Mouse (Mus musculus) embryo, embryonic 9.5 days (tissue): Measurements from ENCODE around the gene Pde1a.

Source experiments
- DNase-seq: peaks from one replicate; pipeline ENCODE4 v3.0.0-alpha.2; 2017; ENCODE audit errors: extremely low spot score

Pde1a gene

GRCm38 (mm10) chr2:80128861-80129698 lies at the start of gene Pde1a:
Gene Pde1a, minus strand, starts transcription at chr2:80129458.
- DNase-seq = peak; percentile 43

- DNase-seq = no peak
Measured at GRCm38 (mm10) chr2:80178608-80179280, 49.5 kb upstream of the Pde1a start.

GRCm38 (mm10) chr2:80178154-80178553 lies 48.9 kb upstream of the Pde1a start:
- DNase-seq = no peak

GRCm38 (mm10) chr2:80168103-80168502 lies 38.8 kb upstream of the Pde1a start:
- no peak for DNase-seq

GRCm38 (mm10) chr2:80158784-80159183 lies 29.5 kb upstream of the Pde1a start:
- no peak for DNase-seq

GRCm38 (mm10) chr2:80158196-80158595 lies 28.9 kb upstream of the Pde1a start:
- DNase-seq = no peak

- DNase-seq = no peak
Measured at GRCm38 (mm10) chr2:80150019-80150418, 20.8 kb upstream of the Pde1a start.

GRCm38 (mm10) chr2:80149332-80149731 lies 20.1 kb upstream of the Pde1a start:
- DNase-seq = no peak

GRCm38 (mm10) chr2:80135076-80135475 lies 5.8 kb upstream of the Pde1a start:
- DNase-seq = no peak

GRCm38 (mm10) chr2:80132677-80133076 lies 3.4 kb upstream of the Pde1a start:
- no peak for DNase-seq

- no peak for DNase-seq
Measured at GRCm38 (mm10) chr2:80126663-80127062, 2.6 kb downstream of the Pde1a start.

GRCm38 (mm10) chr2:80086891-80087290 lies 42.4 kb downstream of the Pde1a start:
- no peak for DNase-seq

GRCm38 (mm10) chr2:80080090-80080821 lies 49.0 kb downstream of the Pde1a start:
- DNase-seq = no peak

- no peak for DNase-seq
Measured at GRCm38 (mm10) chr2:80079618-80080017, 49.6 kb downstream of the Pde1a start.

GRCm38 (mm10) chr2:80076323-80076722 lies 52.9 kb downstream of the Pde1a start:
- DNase-seq = no peak

GRCm38 (mm10) chr2:80074531-80074930 lies 54.7 kb downstream of the Pde1a start:
- DNase-seq = no peak

- DNase-seq = no peak
Measured at GRCm38 (mm10) chr2:80074046-80074445, 55.2 kb downstream of the Pde1a start.

- DNase-seq = no peak
Measured at GRCm38 (mm10) chr2:80073426-80073825, 55.8 kb downstream of the Pde1a start.

- no peak for DNase-seq
Measured at GRCm38 (mm10) chr2:80069745-80070144, 59.5 kb downstream of the Pde1a start.

GRCm38 (mm10) chr2:80066449-80066848 lies 62.8 kb downstream of the Pde1a start:
- no peak for DNase-seq

- no peak for DNase-seq
Measured at GRCm38 (mm10) chr2:80056062-80056461, 73.2 kb downstream of the Pde1a start.

- no peak for DNase-seq
Measured at GRCm38 (mm10) chr2:80054042-80054441, 75.2 kb downstream of the Pde1a start.
